Mouse (Mus musculus) MEL-GATA-1-ER (cell line): ENCODE data around the gene Ptprm.
"Not testable (repeated sequence)": the region's sequence is repeated elsewhere in the genome, so short reads cannot be mapped to it uniquely, and the experiment has no call there.

Experiments
- DNase-seq: peaks from one replicate; pipeline ENCODE4 v3.0.0-alpha.2; 2012; ENCODE audit warnings: low read depth; ENCODE audit errors: extremely low read depth

Ptprm gene

DNA sequence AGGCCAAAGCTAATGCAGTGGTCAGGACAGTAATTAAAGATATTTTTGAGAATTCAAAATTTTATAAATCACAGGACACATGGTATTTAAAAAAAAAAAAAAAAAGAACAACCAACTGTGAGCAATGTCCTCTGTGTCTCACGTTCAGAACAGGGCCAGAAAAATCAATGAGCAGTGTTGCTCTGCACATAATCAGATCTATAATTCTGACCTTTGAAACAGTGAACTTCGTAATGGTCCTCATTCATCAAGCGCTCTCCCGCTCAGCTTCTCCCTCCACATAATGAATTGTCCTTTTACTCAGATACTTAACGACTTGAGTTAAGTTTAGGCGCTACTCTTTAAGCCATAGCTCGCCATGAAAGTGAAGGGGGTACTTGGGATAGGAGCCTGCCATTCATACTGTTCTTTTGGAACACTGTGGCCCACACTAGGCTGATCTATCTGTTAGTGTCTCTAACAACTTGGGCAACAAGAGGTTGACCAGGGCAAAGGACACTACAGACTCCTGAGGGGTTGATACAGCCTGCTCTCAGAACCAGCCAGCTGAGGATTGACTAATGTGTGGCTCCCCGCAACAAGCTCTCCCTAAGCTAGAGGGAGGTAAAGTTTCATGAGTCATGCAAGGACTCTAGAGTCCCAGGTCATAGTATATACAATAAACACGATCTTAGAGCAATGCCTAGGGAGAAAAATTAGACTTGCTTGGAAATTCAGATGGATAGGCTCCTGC lies 473.1 kb downstream of the Ptprm start:
- DNase-seq, result no peak

DNA sequence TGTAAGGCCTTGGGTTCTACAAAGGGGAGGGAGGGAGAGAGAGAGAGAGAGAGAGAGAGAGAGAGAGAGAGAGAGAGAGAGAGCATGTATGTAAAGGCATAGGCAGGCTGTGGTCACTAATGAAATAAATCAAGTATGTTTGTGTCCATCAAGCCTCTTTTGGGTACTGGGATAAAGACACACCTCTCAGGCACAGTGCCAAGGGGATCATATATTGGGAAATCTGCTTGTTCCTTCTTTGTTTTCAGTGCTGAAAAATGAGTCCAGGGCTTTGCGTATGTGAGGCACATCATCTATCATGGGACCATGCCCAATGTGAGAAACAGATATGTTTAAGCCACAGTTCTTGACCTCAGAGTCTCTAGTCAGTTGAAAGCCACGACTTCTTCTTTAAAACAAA lies 475.1 kb downstream of the Ptprm start:
- no peak for DNase-seq

DNA sequence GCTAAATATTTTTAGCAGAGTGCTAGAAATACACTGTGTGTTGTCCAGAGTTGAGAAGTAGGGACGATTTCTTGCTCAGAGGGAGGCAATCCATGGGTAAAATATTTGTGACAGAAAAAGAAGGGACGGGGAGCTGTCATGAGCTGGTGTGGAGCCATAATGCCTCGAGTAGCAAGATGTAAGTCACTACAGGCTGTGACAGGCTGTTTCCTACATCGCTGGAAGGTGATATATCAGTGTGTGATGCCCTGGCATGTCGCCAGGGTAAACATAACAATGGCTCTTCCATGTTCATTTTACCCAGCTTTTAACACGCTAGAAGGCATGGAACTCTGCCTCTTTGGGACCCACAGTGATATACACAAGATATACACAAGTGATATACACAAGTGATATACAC lies 476.7 kb downstream of the Ptprm start:
- DNase-seq, result no peak

DNA sequence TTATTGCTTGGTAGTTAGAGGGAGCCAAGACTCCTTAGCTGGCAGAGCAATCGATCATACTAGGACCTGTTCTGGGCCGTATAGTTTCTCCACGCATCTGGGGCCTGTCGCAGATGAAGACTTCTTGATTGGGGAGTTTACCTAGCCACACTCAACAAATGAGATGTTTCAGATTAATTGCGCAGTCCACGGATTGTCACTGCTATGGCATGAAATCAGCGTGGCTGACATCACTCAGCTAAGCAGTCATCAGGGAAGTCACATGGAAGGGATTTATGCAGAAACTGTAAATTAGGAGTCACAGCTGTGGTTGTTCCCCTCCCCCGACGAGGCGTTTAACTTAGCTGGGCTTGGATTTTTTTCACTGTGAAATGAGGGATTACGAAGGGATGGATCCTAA lies 479.4 kb downstream of the Ptprm start:
- DNase-seq, result no peak

DNA sequence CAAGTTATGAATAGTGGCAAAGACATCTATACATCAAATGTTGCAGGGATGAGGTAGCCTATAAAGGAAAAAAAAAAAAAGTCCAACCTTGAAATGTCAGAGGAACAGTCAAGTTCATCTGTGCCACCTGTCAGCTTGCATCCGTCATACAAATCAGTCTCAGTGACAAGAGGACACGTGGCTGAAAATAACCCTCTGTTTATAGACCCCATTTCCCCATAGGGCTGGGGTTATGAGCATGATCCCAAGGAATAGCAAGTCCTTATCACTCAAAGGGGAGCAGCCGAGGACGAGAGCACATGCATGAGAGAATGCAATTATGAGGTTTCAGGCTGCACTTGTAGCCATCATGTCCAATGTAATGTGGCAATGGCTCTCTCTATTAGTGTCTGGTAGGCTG lies 482.9 kb downstream of the Ptprm start:
- no peak for DNase-seq

DNA sequence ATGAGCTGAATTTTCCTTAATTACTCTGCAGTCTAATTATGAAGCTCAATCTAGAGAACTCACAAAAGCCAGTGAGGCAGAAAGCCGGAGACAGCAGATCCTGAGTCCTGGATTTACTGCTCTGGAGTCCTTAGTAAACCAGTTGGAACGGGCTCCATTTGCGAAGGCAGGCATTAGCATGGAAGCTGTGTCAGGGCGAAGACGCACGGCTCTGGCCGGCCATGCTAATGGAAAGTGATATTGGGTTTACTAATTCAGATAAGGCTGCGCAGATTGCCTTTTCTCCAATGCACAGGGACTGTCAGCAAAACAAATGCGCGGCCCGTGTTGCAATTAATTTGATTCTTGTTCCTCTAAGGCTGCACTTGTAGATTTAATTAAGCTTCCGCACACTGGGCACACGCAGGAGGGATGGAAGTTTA lies 484.7 kb downstream of the Ptprm start:
- DNase-seq, result no peak

DNA sequence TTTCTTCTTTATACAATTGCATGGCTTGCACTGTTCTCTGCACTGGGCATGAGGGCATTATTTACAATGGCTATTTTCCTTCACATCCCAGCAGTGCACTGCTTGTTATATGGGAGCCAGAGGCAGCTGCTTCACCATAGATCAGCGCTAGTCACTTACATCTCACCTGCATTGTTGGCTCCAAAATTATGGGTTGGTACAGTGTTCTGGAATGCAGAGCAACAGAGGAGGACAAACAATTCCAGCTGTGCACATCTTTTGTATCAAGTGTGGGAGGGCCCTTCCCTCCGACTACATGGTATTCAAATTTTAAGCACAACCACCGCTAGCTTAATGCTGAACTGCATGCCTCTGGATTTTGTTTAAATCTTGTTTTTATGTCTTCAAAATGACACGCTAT lies 489.8 kb downstream of the Ptprm start:
- DNase-seq, result no peak

DNA sequence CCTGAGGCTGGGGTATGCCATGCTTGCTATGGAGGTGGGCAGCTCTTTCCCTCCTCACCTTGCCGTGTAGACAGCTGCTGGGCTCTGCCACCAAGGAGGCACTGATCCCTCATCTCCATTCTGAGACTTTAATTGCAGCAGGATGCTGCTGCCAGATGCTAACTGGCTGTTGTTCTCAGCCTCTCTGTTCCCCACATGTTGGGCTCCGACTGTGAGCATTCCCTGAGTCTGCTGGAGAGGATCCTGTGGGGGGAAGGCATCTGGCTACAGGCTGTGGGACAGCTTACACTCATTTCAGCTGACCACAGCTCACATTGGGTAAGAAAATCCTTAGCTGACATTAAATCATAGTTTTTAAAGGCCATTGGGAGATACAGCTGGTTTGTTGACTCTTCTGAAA lies 492.7 kb downstream of the Ptprm start:
- DNase-seq, result no peak

DNA sequence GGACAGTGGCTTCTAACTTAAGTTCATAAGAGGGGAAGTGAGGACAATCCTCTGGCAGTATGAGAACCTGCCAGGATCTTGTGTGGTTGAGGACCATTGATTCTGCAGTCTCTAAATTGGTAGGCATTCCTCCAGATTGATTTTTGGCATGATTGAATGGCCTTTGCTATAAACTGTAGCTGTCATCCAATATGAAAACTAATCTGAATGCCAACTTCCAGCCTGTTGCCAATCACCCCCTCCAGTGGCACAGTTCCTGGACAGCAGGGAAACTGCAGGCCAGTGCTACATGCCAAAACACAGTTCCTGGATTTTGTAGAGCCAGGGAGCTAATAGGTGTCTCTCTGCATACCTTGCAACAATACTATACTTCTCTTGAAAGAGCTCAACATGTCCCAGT lies 495.5 kb downstream of the Ptprm start:
- DNase-seq, result no peak

DNA sequence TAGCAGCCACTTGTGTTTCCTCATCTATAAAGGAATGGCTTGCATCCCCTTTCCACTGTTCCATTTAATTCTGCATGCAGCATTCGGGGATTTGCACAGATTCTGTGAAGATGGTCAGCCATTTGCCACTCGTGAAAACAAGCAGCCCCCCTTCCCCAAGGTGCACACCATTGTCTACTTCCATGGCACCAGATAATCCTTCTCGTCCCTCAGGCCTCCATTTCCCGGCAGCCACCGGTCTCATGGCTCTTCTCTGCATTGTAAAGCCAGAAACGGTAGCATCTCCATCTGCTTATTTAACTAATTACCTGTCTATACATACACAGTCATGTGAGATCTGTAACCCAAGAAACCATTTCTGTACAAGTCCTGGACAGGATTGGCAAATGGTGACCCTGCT lies 501.8 kb downstream of the Ptprm start:
- DNase-seq, result no peak

DNA sequence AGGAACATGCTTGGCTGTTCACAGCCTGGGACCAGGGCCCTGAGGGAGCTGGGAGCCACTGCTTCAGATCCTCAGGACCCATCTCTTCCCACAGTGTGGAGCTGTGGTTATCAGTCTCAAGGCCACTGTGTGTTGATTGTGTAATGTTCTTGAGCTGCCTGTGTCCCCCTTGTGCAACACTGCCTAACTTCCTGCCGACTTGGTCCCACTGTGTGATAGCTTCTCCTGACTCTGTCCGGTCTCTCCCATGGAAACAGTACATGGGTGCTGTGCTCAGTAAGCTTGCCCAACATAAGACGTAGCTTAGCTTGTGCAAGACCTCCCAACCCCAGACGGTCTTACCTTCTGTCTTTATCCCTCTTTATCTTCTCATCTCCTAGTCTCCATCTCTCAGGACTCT lies 507.2 kb downstream of the Ptprm start:
- DNase-seq, result not testable (repeated sequence)

DNA sequence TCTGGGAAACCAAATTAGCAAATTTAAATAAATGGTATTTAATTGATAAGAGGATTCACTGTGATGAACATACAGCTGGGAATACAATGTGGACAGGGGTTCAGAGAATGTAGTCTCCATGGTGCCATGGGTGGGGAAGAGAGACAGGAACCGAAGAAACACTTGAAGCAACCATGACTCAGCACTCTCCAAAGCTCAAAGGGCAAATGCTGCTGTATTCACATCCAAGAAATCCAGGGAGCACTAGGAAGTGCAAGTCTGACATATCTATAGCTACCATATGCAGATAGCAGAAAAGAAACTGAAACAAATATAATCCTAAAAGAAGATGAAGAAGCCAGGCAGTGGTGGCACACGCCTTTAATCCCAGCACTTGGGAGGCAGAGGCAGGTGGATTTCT lies 531.9 kb downstream of the Ptprm start:
- no peak for DNase-seq

DNA sequence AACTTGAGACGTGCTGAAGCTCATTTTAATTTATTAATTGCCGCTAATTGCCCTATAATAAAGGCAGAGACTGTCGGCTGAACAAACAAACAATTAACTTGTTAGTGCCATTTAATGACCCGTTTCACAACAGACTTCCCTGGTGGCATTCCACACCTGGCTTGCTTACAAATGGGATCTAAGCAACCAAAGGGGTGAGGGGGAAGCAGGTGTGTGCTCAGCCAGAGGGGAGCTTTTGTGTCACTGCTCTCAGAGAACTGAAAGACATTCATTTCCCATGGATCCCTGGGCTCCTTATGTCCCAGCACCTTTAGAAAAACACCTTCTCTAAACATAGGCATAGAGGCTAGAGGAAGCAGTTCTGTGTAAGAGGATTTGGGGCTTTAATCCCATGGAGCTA lies 536.9 kb downstream of the Ptprm start:
- DNase-seq, result no peak

DNA sequence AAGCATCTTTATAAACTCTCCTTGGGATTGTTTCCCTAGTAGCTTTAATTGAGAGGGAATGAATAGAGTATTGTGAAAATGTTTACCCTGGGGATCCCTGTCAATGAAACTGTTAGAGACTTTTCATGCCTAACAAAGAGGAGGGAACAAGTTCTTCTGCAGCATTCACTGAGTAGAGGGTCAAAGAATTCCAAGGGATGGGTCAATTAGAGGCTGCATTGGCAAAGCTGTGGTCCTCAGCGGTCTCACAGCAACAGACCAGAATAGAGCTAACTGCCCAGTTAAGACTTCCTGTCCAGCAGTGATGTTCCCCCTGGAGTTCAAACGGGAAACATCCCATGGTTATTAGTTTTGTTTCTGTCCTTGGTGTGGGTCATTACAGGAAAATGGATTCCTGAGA lies 538.3 kb downstream of the Ptprm start:
- no peak for DNase-seq

DNA sequence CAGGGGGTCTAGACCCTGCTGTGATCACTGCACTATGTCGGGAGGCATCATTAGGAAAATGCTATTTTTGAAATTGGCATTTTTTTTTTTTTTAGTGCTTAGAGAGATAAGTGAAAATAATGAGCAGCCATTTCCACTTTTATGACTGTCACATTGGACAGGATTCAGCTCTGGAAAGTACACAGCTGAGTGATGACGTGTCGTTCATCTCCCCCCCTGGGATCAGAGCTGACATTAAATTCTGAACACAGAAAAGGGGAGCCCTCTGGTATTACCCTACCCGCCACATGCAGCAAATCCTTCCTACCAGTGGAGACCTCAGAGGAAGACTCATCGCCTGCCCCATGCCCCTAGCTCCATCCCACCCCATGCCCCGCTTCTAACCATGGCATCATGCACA lies 540.5 kb downstream of the Ptprm start:
- no peak for DNase-seq

DNA sequence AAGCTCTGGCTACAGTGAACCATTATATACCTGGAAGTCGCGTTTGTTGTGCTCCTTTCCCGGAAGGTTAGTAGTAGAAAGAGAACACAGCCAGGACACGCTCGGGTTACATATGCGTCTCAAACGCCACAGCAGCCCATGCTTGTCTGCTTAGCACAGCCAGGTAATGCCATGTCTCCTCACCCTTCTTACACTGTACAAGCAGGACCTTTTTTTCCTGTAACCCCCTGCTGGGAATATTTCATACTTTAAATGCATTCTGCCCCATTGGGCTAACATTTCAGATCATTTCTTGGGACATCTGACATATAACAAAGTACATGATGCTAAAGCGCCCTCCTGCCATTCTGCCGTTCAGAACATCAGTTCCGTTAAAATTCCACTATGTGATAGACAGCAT lies 540.9 kb downstream of the Ptprm start:
- DNase-seq, result no peak

DNA sequence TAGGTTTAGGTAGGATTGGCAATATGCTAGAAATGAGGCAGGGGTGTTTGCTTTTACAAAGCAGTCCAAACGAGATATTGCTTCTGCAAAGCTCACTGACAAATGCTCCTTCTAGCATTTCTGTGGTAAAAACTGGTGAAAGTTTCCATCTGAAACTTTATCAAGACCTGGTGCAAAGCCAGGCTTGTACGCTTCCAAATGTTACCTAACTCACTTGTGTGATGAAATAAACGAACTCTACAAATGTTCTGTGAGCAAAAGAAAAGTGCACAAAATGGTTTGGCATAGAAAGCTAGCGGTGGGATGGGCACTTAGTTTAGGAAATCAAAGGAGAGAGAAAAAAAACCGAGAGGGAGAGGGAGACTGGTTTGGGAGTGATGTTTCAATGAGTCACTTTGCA lies 544.5 kb downstream of the Ptprm start:
- no peak for DNase-seq

DNA sequence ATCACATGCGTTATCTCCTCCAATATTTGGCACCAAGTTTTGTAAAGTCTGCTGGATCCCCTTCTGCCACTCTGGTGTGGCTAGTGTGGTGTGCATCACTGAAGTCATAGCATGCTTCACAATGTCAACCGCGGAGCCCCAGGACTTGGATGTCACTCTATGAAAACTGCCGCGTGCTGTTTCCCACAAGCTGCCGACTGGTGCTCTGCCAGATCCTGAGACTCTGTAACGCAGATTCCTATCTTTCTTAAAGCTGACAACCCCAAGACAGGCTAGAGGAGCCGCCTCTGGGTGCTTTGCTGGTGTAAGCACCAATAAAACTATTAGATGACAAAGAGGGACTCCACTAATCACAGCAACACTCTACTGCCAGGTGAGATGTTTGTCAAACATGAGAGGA lies 546.1 kb downstream of the Ptprm start:
- DNase-seq, result no peak

DNA sequence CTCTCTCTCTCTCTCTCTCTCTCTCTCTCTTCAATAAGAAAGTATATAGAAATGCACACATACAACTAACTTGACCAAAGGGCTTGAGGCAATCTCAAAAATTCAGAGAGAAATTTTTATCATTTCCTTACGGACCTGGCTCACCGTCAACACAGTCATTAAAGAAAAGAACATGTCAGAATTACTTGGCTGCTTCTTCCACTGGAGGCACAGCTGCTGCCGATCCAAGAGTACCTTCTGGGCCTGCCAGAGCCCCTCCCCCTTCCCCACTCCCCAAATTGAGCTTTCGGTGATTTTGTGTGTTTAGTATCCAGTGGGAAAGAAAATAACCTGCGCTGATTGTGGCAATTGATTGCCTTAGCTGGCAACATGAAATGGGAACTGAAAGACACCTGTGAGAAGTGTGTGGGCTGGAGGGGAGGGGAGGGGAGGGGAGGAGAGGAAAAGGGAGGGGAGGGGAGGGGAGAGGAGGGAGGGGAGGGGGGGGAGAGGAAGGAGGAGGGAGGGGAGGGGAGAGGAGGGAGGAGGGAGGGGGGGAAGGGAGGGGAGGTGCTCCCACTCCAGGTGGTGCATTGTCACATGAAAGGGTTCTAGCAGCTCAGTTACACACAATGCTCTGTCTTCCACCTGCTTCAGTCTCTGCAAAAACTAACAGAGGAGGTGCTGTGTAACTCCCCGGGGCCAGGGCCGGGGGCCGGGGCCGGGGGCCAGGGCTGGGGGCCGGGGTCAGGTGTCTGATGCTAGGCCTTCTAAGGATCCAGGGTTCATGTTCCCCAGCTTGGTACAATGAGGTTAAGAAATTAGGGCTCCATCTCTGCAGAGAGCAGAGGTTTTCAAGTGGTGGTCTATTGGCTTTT lies 552.2 kb downstream of the Ptprm start:
- no peak for DNase-seq

DNA sequence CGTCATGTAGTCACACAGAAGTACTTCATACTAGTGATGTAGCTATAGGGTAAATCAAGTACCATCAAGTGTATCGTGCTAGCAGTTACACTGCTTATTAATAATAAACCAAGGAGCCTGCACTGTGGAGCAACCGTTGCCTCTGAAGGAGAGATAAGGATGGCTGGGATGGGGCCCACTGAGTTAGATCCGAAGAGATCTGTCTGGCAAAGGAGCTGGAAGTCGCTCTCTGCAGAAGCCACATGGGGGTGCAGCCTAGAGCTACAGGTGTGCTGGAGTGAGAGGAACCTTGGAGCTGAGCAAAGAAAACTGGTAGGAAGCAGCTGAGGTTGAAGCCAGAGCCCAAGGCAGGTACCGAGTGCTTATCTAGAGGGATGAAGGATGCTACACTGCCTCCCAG lies 554.0 kb downstream of the Ptprm start:
- DNase-seq, result no peak

DNA sequence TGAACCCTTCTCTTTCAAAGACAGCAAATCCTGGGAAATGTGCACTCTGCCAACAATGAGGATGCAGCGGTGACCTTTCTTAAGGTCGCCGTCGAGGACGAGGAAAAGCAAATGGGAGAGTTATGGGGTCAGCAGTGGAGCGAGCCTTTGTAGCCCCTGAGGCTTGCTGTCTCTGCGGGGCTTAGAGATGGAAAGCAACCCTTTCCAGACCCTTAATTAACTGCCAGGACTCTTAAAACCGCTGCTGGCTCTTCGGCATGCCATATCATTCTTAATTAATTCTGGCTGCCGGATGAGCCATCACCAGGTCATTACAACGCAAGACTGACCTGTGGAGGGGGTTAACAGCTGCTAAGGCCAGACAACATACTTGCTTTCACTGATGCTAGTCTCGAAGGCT lies 568.1 kb downstream of the Ptprm start:
- DNase-seq, result no peak

DNA sequence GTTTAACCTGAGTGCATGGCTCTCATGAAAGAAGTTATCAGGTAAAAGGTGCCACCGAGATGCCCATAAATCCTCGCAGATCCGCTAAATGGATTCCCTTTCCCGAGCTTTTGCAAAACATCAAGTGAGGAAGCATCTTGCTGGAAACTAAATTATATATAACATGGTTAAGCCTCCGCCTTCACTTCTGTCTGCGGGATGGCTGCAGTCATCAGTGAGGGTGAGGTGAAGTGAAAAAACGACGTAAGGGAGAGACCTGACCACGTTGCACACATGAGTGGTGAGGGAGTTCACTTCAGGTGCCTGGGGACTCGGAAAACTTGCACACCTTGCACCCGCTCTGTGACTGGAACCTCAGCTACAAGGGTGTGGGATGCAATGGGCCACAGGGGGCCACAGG lies 568.7 kb downstream of the Ptprm start:
- DNase-seq, result no peak

DNA sequence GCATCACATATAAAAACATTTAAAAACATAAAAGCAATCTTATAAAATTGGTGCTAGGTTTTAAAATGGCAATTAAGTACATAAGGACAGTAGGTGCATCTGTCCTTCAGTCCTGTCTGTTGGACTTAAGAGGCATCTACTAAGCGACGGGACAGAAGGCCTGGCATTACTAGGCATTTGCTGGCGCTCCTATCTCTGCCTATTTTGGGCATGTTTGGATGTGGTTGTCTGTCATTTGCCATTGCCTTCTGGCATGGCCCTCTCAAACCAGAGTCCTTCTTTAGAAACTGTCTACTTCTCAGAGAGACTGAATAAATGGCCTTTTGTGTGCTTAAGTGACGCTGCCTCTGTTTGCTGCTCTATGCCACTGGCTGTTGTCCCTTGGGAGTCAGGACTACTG lies 570.7 kb downstream of the Ptprm start:
- no peak for DNase-seq
